Mouse (Mus musculus): ENCODE data around the gene Runx1. TPM values are rescaled to one million over a fixed set of nuclear protein-coding genes. Genes with fewer than 3 reads are reported as not detected.

The Runx1 gene
- polyA plus RNA-seq, 1 experiment = 38.8 TPM

GRCm38 (mm10) chr16:92654294-92654950 is 171.5 kb downstream of the Runx1 start:
- no peaks in the 10 kb centered on the region for H3K27me3 ChIP-seq (ENCODE audit: control insufficient read depth, insufficient read depth, insufficient read length)
- TF ChIP-seq USF1 (IDR thresholded peaks at IDR 0.05; ENCODE audit: low read depth) = no peak
- no peak for TF ChIP-seq TCF3 (IDR thresholded peaks at IDR 0.05; ENCODE audit: insufficient read length, low read depth)
- no peak for TF ChIP-seq POLR2A (IDR thresholded peaks at IDR 0.05; ENCODE audit: insufficient read length, low read depth)
- TF ChIP-seq SRF (IDR thresholded peaks at IDR 0.05; ENCODE audit: control insufficient read depth, insufficient read length, low read depth) = no peak

GRCm38 (mm10) chr16:92653816-92654215 is 172.1 kb downstream of the Runx1 start:
- peaks cover 57% of the 10 kb centered on the region for H3K36me3 ChIP-seq (ENCODE audit: control insufficient read depth, insufficient read depth)
- TF ChIP-seq E2F4 (IDR thresholded peaks at IDR 0.05; ENCODE audit: insufficient read depth) (no peak), SRF (IDR thresholded peaks at IDR 0.05; ENCODE audit: control insufficient read depth, insufficient read length, low read depth) (no peak), TCF3 (IDR thresholded peaks at IDR 0.05; ENCODE audit: insufficient read length, low read depth) (no peak), TCF12 (IDR thresholded peaks at IDR 0.05; ENCODE audit: insufficient read depth, poor library complexity, severe bottlenecking) (no peak), MAX (IDR thresholded peaks at IDR 0.05; ENCODE audit: low read depth) (no peak), POLR2AphosphoS2 (IDR thresholded peaks at IDR 0.05; ENCODE audit: insufficient read length, low read depth) (no peak), USF1 (IDR thresholded peaks at IDR 0.05; ENCODE audit: low read depth) (no peak), CEBPB (IDR thresholded peaks at IDR 0.05; ENCODE audit: insufficient read depth, poor library complexity, severe bottlenecking) (no peak), MYOD1 (IDR thresholded peaks at IDR 0.05; ENCODE audit: control insufficient read depth in 1 of 3, insufficient read length in 2 of 3, low read depth in 2 of 3) (no peak), MYOG (IDR thresholded peaks at IDR 0.05; ENCODE audit: control insufficient read depth in 1 of 3, insufficient read depth in 1 of 3, insufficient read length in 2 of 3, low read depth in 2 of 3) (no peak), POLR2A (IDR thresholded peaks at IDR 0.05; ENCODE audit: insufficient read length, low read depth) (no peak), REST (IDR thresholded peaks at IDR 0.05; ENCODE audit: insufficient read depth, insufficient read length) (no peak)

More at GRCm38 (mm10) chr16:92654294-92654950, 171.5 kb downstream of the Runx1 start:
- peak overlapping the region; percentile 61 for H3K4me2 ChIP-seq (ENCODE audit: low read depth)
- H3K4me3 ChIP-seq = no peak overlapping the region
- peaks cover 40% of the 10 kb centered on the region for H3K79me2 ChIP-seq (ENCODE audit: control insufficient read depth, insufficient read depth)
- peaks cover 59% of the 10 kb centered on the region for H3K36me3 ChIP-seq (ENCODE audit: control insufficient read depth, insufficient read depth)
- no peak overlapping the region for H3ac ChIP-seq (ENCODE audit: control insufficient read depth, insufficient read length)

GRCm38 (mm10) chr16:92651256-92651655 is 174.7 kb downstream of the Runx1 start:
- H3K36me3 ChIP-seq (ENCODE audit: control insufficient read depth, insufficient read depth) = peaks cover 51% of the 10 kb centered on the region
- no peak overlapping the region for H3K4me2 ChIP-seq (ENCODE audit: low read depth)
- H3K79me2 ChIP-seq (ENCODE audit: control insufficient read depth, insufficient read depth) = peaks cover 50% of the 10 kb centered on the region
- H3ac ChIP-seq (ENCODE audit: control insufficient read depth, insufficient read length) = no peak overlapping the region
- H3K27me3 ChIP-seq (ENCODE audit: control insufficient read depth, insufficient read depth, insufficient read length) = no peaks in the 10 kb centered on the region
- no peak overlapping the region for H3K4me3 ChIP-seq
- TF ChIP-seq SRF (IDR thresholded peaks at IDR 0.05; ENCODE audit: control insufficient read depth, insufficient read length, low read depth) (no peak), MYOD1 (IDR thresholded peaks at IDR 0.05; ENCODE audit: control insufficient read depth in 1 of 3, insufficient read length in 2 of 3, low read depth in 2 of 3) (no peak), POLR2AphosphoS2 (IDR thresholded peaks at IDR 0.05; ENCODE audit: insufficient read length, low read depth) (peak; percentile 89), POLR2A (IDR thresholded peaks at IDR 0.05; ENCODE audit: insufficient read length, low read depth) (peak; percentile 59)

More at GRCm38 (mm10) chr16:92653816-92654215, 172.1 kb downstream of the Runx1 start:
- Histone ChIP-seq H3K4me2 (ENCODE audit: low read depth) (peak overlapping the region; percentile 61), H3ac (ENCODE audit: control insufficient read depth, insufficient read length) (no peak overlapping the region), H3K79me2 (ENCODE audit: control insufficient read depth, insufficient read depth) (peaks cover 42% of the 10 kb centered on the region), H3K27me3 (ENCODE audit: control insufficient read depth, insufficient read depth, insufficient read length) (no peaks in the 10 kb centered on the region), H3K4me3 (no peak overlapping the region)

GRCm38 (mm10) chr16:92646153-92646552 is 179.8 kb downstream of the Runx1 start:
- H3K4me2 ChIP-seq (ENCODE audit: low read depth) = no peak overlapping the region
- TF ChIP-seq POLR2A (IDR thresholded peaks at IDR 0.05; ENCODE audit: insufficient read length, low read depth) (peak; percentile 43), POLR2AphosphoS2 (IDR thresholded peaks at IDR 0.05; ENCODE audit: insufficient read length, low read depth) (peak; percentile 69), TCF12 (IDR thresholded peaks at IDR 0.05; ENCODE audit: insufficient read depth, poor library complexity, severe bottlenecking) (no peak), TCF3 (IDR thresholded peaks at IDR 0.05; ENCODE audit: insufficient read length, low read depth) (no peak), E2F4 (IDR thresholded peaks at IDR 0.05; ENCODE audit: insufficient read depth) (no peak), CEBPB (IDR thresholded peaks at IDR 0.05; ENCODE audit: insufficient read depth, poor library complexity, severe bottlenecking) (no peak)
- H3ac ChIP-seq (ENCODE audit: control insufficient read depth, insufficient read length) = no peak overlapping the region
- H3K27me3 ChIP-seq (ENCODE audit: control insufficient read depth, insufficient read depth, insufficient read length) = no peaks in the 10 kb centered on the region
- no peak overlapping the region for H3K4me3 ChIP-seq
- peaks cover 52% of the 10 kb centered on the region for H3K79me2 ChIP-seq (ENCODE audit: control insufficient read depth, insufficient read depth)
- peaks cover 45% of the 10 kb centered on the region for H3K36me3 ChIP-seq (ENCODE audit: control insufficient read depth, insufficient read depth)

GRCm38 (mm10) chr16:92645423-92646115 is 180.4 kb downstream of the Runx1 start:
- peaks cover 53% of the 10 kb centered on the region for H3K79me2 ChIP-seq (ENCODE audit: control insufficient read depth, insufficient read depth)
- H3K4me3 ChIP-seq = no peak overlapping the region
- no peaks in the 10 kb centered on the region for H3K27me3 ChIP-seq (ENCODE audit: control insufficient read depth, insufficient read depth, insufficient read length)
- H3ac ChIP-seq (ENCODE audit: control insufficient read depth, insufficient read length) = no peak overlapping the region
- no peak overlapping the region for H3K4me2 ChIP-seq (ENCODE audit: low read depth)
- H3K36me3 ChIP-seq (ENCODE audit: control insufficient read depth, insufficient read depth) = peaks cover 39% of the 10 kb centered on the region
- TF ChIP-seq MYOD1 (IDR thresholded peaks at IDR 0.05; ENCODE audit: control insufficient read depth in 1 of 3, insufficient read length in 2 of 3, low read depth in 2 of 3) (no peak), POLR2A (IDR thresholded peaks at IDR 0.05; ENCODE audit: insufficient read length, low read depth) (no peak), CEBPB (IDR thresholded peaks at IDR 0.05; ENCODE audit: insufficient read depth, poor library complexity, severe bottlenecking) (no peak), REST (IDR thresholded peaks at IDR 0.05; ENCODE audit: insufficient read depth, insufficient read length) (no peak), TCF3 (IDR thresholded peaks at IDR 0.05; ENCODE audit: insufficient read length, low read depth) (no peak), TCF12 (IDR thresholded peaks at IDR 0.05; ENCODE audit: insufficient read depth, poor library complexity, severe bottlenecking) (no peak)

Measured in myocyte (in vitro differentiated cells).